Mouse (Mus musculus): ENCODE data around the gene Micall2. TPM values are rescaled to one million over a fixed set of nuclear protein-coding genes. Genes with fewer than 3 reads are reported as not detected.

The Micall2 gene
- total RNA-seq, 2 experiments from 2014 or later: 1.7 to 2.5 TPM

GRCm38 (mm10) chr5:139686530-139687249 lies 49.4 kb downstream of the Micall2 start:
- DNase-seq (ENCODE audit: extremely low spot score in 1 of 2, low spot score in 1 of 2): no peak

DNA sequence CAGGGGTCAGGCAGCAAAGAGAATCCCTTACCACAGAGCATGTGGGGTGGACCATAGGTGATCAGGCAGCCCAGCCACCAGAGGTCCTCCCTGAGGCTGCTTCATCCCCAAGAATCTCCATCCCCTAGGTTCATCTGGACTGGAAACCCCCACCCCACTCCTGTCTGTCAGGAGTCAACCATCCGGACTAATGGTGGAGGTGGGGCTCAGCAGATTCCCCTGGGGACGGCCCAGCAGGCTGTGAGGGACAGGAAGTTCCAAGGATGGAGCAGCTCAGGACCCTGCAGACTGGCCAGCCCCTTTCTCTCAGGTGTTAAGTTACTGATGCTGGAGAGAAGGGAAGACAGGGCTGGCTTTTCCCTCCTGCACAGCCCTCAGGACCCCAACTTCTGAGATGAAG lies 52.9 kb downstream of the Micall2 start:
- DNase-seq (ENCODE audit: extremely low spot score in 1 of 2, low spot score in 1 of 2): no peak

DNA sequence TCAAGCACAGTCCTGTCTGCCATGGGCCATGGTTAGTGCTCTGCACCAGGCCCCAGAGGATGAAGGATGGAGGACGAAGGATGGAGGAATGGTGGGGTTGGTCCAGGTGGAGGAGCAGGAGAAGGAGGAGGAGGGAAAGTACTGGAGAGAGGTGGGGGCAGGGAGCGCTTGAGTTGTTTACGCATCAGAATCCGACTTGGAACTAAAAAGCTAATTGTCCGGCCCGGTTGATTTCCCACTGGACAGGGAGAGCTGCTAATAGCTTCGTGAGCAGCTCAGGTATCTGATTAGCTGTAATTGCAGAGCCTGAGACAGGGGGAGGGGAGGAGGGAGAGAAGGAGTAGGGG lies 53.5 kb downstream of the Micall2 start:
- DNase-seq (ENCODE audit: extremely low spot score in 1 of 2, low spot score in 1 of 2): no peak

GRCm38 (mm10) chr5:139681832-139682630 lies 54.1 kb downstream of the Micall2 start:
- no peak for DNase-seq (ENCODE audit: extremely low spot score in 1 of 2, low spot score in 1 of 2)

DNA sequence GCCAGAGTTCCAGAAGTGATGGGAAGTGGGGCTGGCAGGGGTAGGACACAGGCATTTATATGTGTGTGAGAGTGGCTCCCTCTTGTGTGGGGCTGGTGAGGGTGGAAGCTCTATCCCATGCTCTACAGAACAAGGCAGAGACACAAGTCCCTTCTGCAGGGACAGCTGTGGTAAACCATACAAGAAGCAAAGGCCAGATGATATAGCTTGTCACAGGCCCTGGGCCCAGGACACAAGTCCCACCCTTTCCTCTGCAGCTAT lies 60.5 kb downstream of the Micall2 start:
- no peak for DNase-seq (ENCODE audit: extremely low spot score in 1 of 2, low spot score in 1 of 2)

DNA sequence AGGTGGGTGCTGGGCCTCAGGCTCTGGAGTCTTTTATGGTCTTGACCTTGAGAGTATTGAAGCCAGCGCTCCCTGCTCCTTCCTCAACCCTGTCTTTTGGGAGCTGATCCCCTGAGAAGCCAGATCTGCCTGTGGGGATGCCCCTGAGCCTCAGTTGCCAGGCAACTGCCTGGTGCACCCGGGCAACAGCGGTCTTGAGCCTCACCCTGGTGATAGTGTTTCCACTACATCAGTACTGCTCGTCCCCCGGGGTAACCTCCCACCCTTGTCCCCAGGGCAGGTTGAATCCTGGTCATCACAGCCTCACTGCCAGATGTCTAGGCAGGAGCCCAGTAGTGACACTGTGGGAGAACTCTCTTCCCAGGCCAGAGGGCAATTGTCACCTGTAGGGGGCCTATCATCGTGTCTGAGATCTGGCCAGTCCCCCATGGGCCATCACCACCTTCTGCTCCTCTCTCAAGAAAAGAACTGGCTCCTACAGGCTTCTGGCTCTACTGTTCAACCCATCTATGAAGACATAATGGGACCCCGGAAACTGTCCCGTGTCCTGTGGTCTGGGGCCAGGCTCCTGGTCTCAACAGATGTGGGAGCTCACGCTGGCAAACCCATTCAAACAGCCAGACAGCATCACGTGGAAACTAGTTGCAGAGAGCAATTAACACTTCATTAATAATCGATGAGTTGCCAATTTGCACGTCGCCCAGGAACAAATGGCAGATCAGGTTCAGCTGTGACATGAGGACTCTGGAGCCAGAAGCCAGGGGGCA lies 61.0 kb downstream of the Micall2 start:
- DNase-seq (ENCODE audit: extremely low spot score in 1 of 2, low spot score in 1 of 2): no peak

DNA sequence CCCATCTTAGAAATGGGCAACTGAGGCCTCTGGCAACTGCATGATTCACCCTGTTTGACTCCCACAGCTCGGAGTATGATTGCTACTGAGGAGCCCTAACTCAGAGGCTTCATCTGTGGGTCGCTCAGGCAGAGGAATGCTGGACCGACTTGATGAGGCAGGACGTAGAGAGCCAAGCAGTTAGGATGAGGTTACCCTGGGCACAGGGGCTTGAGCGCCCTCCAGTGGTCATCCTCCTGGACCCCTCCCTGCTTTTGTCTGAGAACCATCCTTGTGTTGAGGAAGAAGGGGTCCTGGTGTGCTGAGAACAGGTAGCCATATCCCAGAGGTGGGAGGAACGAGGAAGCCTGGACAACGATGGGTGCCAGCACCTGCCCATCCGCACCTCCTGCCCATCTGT lies 66.8 kb downstream of the Micall2 start:
- DNase-seq (ENCODE audit: extremely low spot score in 1 of 2, low spot score in 1 of 2): peak in 1 of 2 experiments; percentile 41

DNA sequence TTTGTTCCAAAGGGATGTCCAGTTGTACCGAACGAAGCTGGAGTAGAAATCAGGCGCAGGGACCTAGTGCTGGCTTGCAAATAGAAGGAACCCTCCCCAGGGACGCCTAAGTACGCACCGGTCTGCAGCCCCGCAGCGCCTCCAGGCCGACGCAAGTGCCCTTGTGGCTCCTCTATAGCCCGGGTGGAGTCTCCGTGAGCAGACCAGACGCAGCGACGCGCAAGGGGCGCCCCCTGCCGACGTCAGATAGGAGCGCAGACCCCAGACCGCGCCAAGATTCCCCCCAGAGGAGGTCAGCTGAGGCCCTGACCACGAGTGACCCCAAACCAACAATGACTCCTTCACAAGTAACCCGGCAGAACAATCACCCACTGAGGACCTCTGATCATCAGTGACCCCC lies 67.6 kb downstream of the Micall2 start:
- peak in 1 of 2 experiments; percentile 67 for DNase-seq (ENCODE audit: extremely low spot score in 1 of 2, low spot score in 1 of 2)

GRCm38 (mm10) chr5:139666496-139666895 lies 69.6 kb downstream of the Micall2 start:
- no peak for DNase-seq (ENCODE audit: extremely low spot score in 1 of 2, low spot score in 1 of 2)

- no peak for DNase-seq (ENCODE audit: extremely low spot score in 1 of 2, low spot score in 1 of 2)
These were observed 70.8 kb downstream of the Micall2 start for GRCm38 (mm10) chr5:139665375-139665774.

DNA sequence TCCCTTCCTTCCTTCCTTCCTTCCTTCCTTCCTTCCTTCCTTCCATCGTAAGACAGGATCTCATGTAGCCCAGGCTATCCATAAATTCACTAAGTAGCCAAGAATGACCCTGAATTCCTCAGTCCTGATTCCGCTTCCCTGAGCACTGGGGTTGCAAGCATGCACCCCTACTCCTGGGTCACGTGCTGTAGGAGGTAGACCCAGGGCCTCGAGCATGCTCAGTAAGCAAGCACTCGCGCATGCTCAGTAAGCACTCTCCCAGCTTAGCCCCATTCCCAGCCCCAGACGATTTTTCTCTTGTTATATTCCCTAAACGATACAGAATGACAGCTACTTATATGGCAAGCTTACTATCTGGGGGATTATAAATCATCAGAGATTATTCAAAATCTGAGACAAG lies 74.4 kb downstream of the Micall2 start:
- no peak for DNase-seq (ENCODE audit: extremely low spot score in 1 of 2, low spot score in 1 of 2)

DNA sequence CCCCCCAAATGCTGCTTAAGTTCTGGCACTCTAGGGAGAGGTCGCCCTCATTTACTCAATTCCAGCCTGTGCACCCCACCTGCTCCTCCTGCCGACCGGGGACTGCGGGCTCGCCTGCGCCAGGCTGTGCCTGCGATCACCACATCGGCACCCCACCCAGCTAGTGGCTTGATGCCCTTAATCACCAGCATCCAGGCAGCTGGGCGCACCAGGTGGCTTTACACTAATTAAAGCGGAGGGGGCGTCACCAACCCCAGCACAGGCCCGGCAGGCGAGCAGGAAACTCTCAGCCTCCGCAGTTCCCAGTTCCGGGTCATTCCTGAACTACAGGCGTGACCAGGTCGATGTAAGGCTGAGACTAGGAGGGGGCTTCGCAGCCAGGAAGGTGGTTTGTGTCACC lies 76.8 kb downstream of the Micall2 start:
- DNase-seq (ENCODE audit: extremely low spot score in 1 of 2, low spot score in 1 of 2): no peak

DNA sequence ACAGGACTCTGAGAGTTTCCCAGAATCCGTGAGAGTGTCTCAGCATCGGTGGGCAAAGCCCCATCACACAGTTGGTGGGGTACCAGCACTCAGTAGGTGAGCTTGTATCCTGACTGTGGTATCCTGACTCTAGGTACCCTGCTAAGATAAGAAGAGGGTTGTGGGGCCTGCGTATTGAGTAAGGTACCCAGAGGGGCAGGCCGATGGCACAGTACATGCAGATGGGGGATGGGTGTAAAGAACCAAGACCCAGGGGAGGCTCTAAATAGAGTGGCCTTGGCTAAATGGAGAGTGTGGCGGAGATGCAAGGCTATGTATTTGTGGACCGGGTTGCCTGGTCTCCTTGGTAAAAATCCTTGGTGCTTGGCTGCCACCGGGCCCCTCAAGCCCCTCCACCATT lies 77.3 kb downstream of the Micall2 start:
- DNase-seq (ENCODE audit: extremely low spot score in 1 of 2, low spot score in 1 of 2): no peak

- no peak for DNase-seq (ENCODE audit: extremely low spot score in 1 of 2, low spot score in 1 of 2)
These were observed 78.1 kb downstream of the Micall2 start for GRCm38 (mm10) chr5:139657959-139658602.

Small RNAs within 50 kb of the gene (microRNA-seq; reads per million reads assigned to microRNA genes)
- gene Mir7037: 3.9 to 4.2 reads per million in 2 experiments

Other genes with a start within 250 kb of the Micall2 start
- gene Uncx, start 192.8 kb downstream of the Micall2 start, total RNA-seq (2021): not detected
- 100 to 1,000 TPM in 1 of 2 experiments, 10 to 100 TPM in 1; 79.4 to 103 TPM for gene Ints1, start 39.3 kb upstream of the Micall2 start, total RNA-seq (2021)
- 10 to 100 TPM; 10.0 to 10.6 TPM for gene Mafk, start 55.2 kb upstream of the Micall2 start, total RNA-seq (2021)
- gene Tmem184a, start 83.6 kb upstream of the Micall2 start, total RNA-seq (2021): under 1 TPM; 0.16 to 0.32 TPM
- gene Gm26938, start 90.1 kb upstream of the Micall2 start, total RNA-seq (2021): not detected
- 10 to 100 TPM; 20.5 TPM for gene Psmg3, start 90.5 kb upstream of the Micall2 start, total RNA-seq (2021)
- gene Elfn1, start 171.6 kb upstream of the Micall2 start, total RNA-seq (2021): 10 to 100 TPM; 27.4 to 29.4 TPM